Mouse (Mus musculus) neural tube, embryonic 14.5 days (tissue): ENCODE data around the gene Bcl2. TPM values are rescaled to one million over a fixed set of nuclear protein-coding genes. Genes with fewer than 3 reads are reported as not detected.

ENCODE experiments used
- microRNA-seq: library from miRNA; unstranded; fragments of <30 nt; microRNA quantifications from one replicate; pipeline ENCODE4, GENCODE M21; 2016
- polyA plus RNA-seq: library from polyadenylated mRNA; unstranded; fragments of >200 nt; fragmentation: Nextera tagmentation; extraction: Ambion mirVana; gene quantifications from 2 replicates; pipeline ENCODE4 v1.2.1, GENCODE M21; 2014

Bcl2 gene
- polyA plus RNA-seq, 1 experiment from 2014 or later: 14.2 TPM

Small RNA genes lying within 50 kb of the gene (microRNA-seq; reads per million reads assigned to microRNA genes)
- gene Mir3473f: not detected

Other genes starting within 250 kb of the Bcl2 start
- gene Kdsr, start 45.5 kb upstream of the Bcl2 start, polyA plus RNA-seq: 13.2 and 16.3 TPM in 2 replicates
- gene Vps4b, start 82.5 kb upstream of the Bcl2 start, polyA plus RNA-seq: 32.8 and 45.9 TPM in 2 replicates
- not detected in 2 replicates for gene Serpinb5, start 146.9 kb upstream of the Bcl2 start, polyA plus RNA-seq
- 0.24 TPM in 1 of 2 replicates, not detected in the other for gene Serpinb12, start 220.2 kb upstream of the Bcl2 start, polyA plus RNA-seq